Mouse (Mus musculus) hindbrain, embryonic 16.5 days (tissue): ENCODE data around the gene Cdca7. TPM values are rescaled to one million over a fixed set of nuclear protein-coding genes. Genes with fewer than 3 reads are reported as not detected.

Experiments
- ATAC-seq: fragments of 200-750 bp; cut with Nextera tagmentation; 2 replicates; pipeline ENCODE4 v1.8.0; 2017; ENCODE audit warnings: moderate TSS enrichment, moderate library complexity
- H3K27ac ChIP-seq: fragments of 300-500 bp; sonication (generic); 2 replicates; pipeline ENCODE4 v1.5.1; 2014; ENCODE audit warnings: low read depth, mild to moderate bottlenecking, control low read depth, low read length, moderate library complexity
- H3K27me3 ChIP-seq: fragments of 300-500 bp; sonication (generic); replicated peaks from 2 replicates; pipeline ENCODE4 v1.6.1; 2014; ENCODE audit warnings: low read length; ENCODE audit not compliant: control insufficient read depth, insufficient read depth
- H3K36me3 ChIP-seq: fragments of 300-500 bp; sonication (generic); 2 replicates; pipeline ENCODE4 v1.6.1; 2014; ENCODE audit warnings: mild to moderate bottlenecking, low read length, moderate library complexity, mixed read lengths; ENCODE audit not compliant: control insufficient read depth, insufficient read depth
- H3K4me1 ChIP-seq: fragments of 300-500 bp; sonication (generic); 2 replicates; pipeline ENCODE4 v1.6.1; 2014; ENCODE audit warnings: low read depth, low read length; ENCODE audit not compliant: control insufficient read depth, insufficient read depth
- H3K4me2 ChIP-seq: fragments of 300-500 bp; sonication (generic); 2 replicates; pipeline ENCODE4 v1.6.1; 2014; ENCODE audit warnings: mild to moderate bottlenecking, low read length, control low read depth, moderate library complexity
- H3K4me3 ChIP-seq: fragments of 300-500 bp; sonication (generic); 2 replicates; pipeline ENCODE4 v1.5.1; 2014; ENCODE audit warnings: mild to moderate bottlenecking, low read length, control low read depth, moderate library complexity
- H3K9ac ChIP-seq: fragments of 300-500 bp; sonication (generic); 2 replicates; pipeline ENCODE4 v1.6.1; 2014; ENCODE audit warnings: low read depth, mild to moderate bottlenecking, control low read depth, low read length, moderate library complexity
- H3K9me3 ChIP-seq: fragments of 300-500 bp; sonication (generic); 2 replicates; pipeline ENCODE4 v1.6.1; 2014; ENCODE audit warnings: mild to moderate bottlenecking, low read length, moderate library complexity; ENCODE audit not compliant: control insufficient read depth
- WGBS: fragments of 180-500 bp; shearing (Covaris S2); extraction: QIAGEN DNeasy Blood & Tissue Kit; methylation state at CpG from one replicate; pipeline ENCODE4 v1.1.7; 2014; 5-methylcytosine and 5-hydroxymethylcytosine counted together
- polyA plus RNA-seq: library from polyadenylated mRNA; unstranded; fragments of >200 nt; fragmentation: Nextera tagmentation; extraction: Ambion mirVana; gene quantifications from 2 replicates; pipeline ENCODE4 v1.2.1, GENCODE M21; 2015

Gene Cdca7
- polyA plus RNA-seq, 1 experiment from 2014 or later = 17.3 TPM

GRCm38 (mm10) chr2:72453563-72453962 is 22.4 kb upstream of the Cdca7 start:
- Histone ChIP-seq H3K4me2 (no peak overlapping the region), H3K27ac (no peak overlapping the region), H3K27me3 (no peaks in the 10 kb centered on the region), H3K4me3 (no peak overlapping the region), H3K9ac (no peak overlapping the region), H3K4me1 (no peaks in the 10 kb centered on the region), H3K9me3 (no peaks in the 10 kb centered on the region), H3K36me3 (no peaks in the 10 kb centered on the region)
- ATAC-seq = no peak
- WGBS = 56% methylated on average over 3 of the region's 3 CpGs

DNA sequence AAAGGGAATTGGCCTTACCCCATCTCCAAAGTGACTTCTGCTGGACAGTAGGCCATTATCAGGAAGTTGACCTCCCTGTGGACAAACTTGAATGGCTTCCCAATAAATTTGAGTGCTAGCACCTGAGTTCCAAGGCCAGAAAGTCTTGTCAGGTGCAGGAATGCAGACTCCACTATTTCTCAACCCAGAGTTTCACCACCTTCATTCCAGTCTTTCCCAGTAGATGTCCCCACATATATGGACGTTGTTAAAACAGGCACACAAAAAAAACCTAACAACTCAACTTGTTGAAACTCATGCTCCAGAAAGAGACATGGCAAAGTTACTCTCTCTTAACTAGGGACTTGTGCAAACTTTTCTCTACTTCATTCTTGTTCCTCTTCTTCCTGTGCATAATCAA is 19.8 kb upstream of the Cdca7 start:
- Histone ChIP-seq H3K36me3 (no peaks in the 10 kb centered on the region), H3K27ac (no peak overlapping the region), H3K9me3 (no peaks in the 10 kb centered on the region), H3K4me3 (no peak overlapping the region), H3K27me3 (no peaks in the 10 kb centered on the region), H3K4me2 (no peak overlapping the region), H3K4me1 (no peaks in the 10 kb centered on the region), H3K9ac (no peak overlapping the region)
- no peak for ATAC-seq
- 85% methylated on average over 1 of the region's 1 CpGs for WGBS

DNA sequence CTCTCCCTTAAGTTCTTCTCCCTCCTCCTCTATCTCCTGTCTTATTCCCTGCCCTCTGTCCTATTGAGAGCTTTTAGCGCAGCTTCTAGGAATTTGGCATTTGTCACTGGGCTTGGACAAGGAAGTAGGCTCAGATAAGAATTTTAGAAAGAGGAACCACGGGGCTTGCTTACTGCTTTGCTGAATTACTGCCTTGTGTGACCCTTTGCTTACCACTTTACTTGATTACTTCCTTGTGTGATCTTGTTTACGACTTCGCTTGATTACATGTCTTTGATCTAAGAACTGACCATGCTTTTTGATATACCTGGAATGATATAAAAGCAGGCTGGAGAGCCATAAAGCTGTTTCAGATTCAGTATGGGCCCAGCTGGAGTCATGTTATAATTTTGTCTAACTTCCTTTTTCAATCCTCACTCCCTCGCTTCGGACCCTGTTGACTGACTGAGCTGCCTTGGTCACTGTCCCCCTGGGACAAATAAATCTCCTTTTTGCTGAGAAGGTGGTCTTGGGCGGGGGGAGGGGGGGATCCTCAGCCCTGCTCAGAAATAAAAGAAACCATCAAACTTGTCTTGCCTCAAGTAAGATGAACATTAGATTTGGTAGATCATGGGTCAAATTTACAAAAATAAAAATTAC is 11.5 kb upstream of the Cdca7 start:
- Histone ChIP-seq H3K9me3 (no peaks in the 10 kb centered on the region), H3K4me2 (no peak overlapping the region), H3K4me1 (no peaks in the 10 kb centered on the region), H3K9ac (no peak overlapping the region), H3K27ac (no peak overlapping the region), H3K27me3 (no peaks in the 10 kb centered on the region), H3K36me3 (no peaks in the 10 kb centered on the region), H3K4me3 (no peak overlapping the region)
- 79% methylated on average over 7 of the region's 7 CpGs for WGBS
- no peak for ATAC-seq

- Histone ChIP-seq H3K9me3 (no peaks in the 10 kb centered on the region), H3K36me3 (no peaks in the 10 kb centered on the region), H3K27ac (no peak overlapping the region), H3K4me2 (no peak overlapping the region), H3K27me3 (no peaks in the 10 kb centered on the region), H3K4me3 (no peak overlapping the region), H3K9ac (no peak overlapping the region), H3K4me1 (no peaks in the 10 kb centered on the region)
- WGBS = 71% methylated on average over 1 of the region's 1 CpGs
- ATAC-seq = no peak
These were observed 8.4 kb upstream of the Cdca7 start for GRCm38 (mm10) chr2:72467604-72468003.

GRCm38 (mm10) chr2:72471415-72472070 is 4.4 kb upstream of the Cdca7 start:
- Histone ChIP-seq H3K4me1 (peaks cover 4% of the 10 kb centered on the region), H3K4me2 (no peak overlapping the region), H3K27me3 (peaks cover 5% of the 10 kb centered on the region), H3K9ac (no peak overlapping the region), H3K27ac (no peak overlapping the region), H3K36me3 (no peaks in the 10 kb centered on the region), H3K9me3 (no peaks in the 10 kb centered on the region), H3K4me3 (no peak overlapping the region)
- ATAC-seq = no peak
- WGBS = 85% methylated on average over 16 of the region's 16 CpGs

- Histone ChIP-seq H3K4me2 (peak overlapping the region; percentile 91), H3K36me3 (no peaks in the 10 kb centered on the region), H3K27me3 (peaks cover 5% of the 10 kb centered on the region), H3K4me1 (peaks cover 11% of the 10 kb centered on the region), H3K27ac (no peak overlapping the region), H3K4me3 (no peak overlapping the region), H3K9ac (no peak overlapping the region), H3K9me3 (no peaks in the 10 kb centered on the region)
- no peak for ATAC-seq
- 17% methylated on average over 7 of the region's 7 CpGs for WGBS
These were observed 1.2 kb upstream of the Cdca7 start for GRCm38 (mm10) chr2:72474531-72475287.

- Histone ChIP-seq H3K9me3 (no peaks in the 10 kb centered on the region), H3K4me3 (peak overlapping the region; percentile 91), H3K9ac (peak overlapping the region; percentile 76; the same call in 1 of the 2 replicates), H3K4me2 (peak overlapping the region; percentile 91), H3K27ac (no peak overlapping the region), H3K27me3 (peaks cover 5% of the 10 kb centered on the region), H3K36me3 (no peaks in the 10 kb centered on the region), H3K4me1 (peaks cover 11% of the 10 kb centered on the region)
- ATAC-seq = no peak
- under 1% methylated on average over 7 of the region's 7 CpGs for WGBS
These were observed 549 bp upstream of the Cdca7 start for GRCm38 (mm10) chr2:72475423-72475796.

DNA sequence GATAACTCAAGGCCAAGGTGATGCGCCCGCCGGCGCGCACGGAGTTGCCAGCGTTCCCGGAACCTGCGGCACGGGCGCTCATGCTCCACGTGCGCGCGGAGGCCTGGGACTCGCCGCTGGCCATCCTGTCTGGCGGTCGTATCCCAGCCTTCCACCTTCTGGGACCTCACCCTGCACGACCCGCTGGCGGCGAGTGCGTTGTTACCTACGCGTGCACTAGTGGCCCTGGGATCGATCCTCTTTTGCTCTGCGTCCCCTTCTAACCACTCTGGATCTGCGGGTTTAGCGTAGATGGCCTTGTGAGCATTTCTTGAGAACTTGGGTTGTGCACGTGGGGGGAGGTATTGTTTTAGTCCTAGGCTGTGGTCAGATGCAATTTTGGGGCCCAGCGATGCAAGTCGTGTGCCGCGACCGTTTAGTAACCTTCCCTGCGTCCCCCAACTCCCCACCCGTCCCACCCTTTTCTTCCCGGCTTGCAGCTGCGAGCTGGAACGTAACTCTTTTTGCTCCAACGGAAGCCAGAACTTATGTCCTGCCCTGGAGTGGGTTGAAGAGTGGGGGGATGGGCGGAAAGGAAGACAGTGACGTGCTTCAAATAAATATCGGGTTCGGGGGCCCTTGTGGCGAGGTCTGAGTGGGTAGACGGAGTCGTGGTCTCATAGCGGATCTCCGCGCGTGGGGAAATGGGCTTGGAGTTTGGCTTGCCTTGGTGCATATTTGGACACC is 690 bp downstream of the Cdca7 start:
- peak overlapping the region; percentile 63; the same call in 1 of the 2 replicates for H3K27ac ChIP-seq
- H3K4me3 ChIP-seq = peak overlapping the region; percentile 91
- H3K4me2 ChIP-seq = peak overlapping the region; percentile 91

More for the DNA sequence above, 690 bp downstream of the Cdca7 start:
- no peaks in the 10 kb centered on the region for H3K9me3 ChIP-seq
- under 1% methylated on average over 52 of the region's 53 CpGs for WGBS
- H3K9ac ChIP-seq = peak overlapping the region; percentile 76
- ATAC-seq = peak; percentile 63; the same call in 1 of the 2 replicates
- H3K4me1 ChIP-seq = peaks cover 11% of the 10 kb centered on the region
- no peaks in the 10 kb centered on the region for H3K36me3 ChIP-seq
- H3K27me3 ChIP-seq = peaks cover 5% of the 10 kb centered on the region
